Mouse (Mus musculus) G1E (cell line): ENCODE measurements around the gene Rxfp3. TPM values are rescaled to one million over a fixed set of nuclear protein-coding genes. Genes with fewer than 3 reads are reported as not detected.

ENCODE experiments used
- ATAC-seq: 2 replicates; pipeline ENCODE4 v1.8.0; 2016; ENCODE audit warnings: mild to moderate bottlenecking; ENCODE audit not compliant: insufficient number of reproducible peaks, poor library complexity, low FRiP score, severe bottlenecking; ENCODE audit errors: extremely low read depth
- DNase-seq: peaks from one replicate; pipeline ENCODE4 v3.0.0; 2012; ENCODE audit warnings: low spot score
- H3K27me3 ChIP-seq: 2 replicates; pipeline ENCODE4 v1.6.1; 2012; ENCODE audit warnings: mild to moderate bottlenecking, low read length, inconsistent platforms; ENCODE audit not compliant: insufficient read depth
- H3K36me3 ChIP-seq: replicated peaks from 2 replicates; pipeline ENCODE3; 2012; ENCODE audit warnings: mild to moderate bottlenecking, inconsistent platforms
- H3K4me1 ChIP-seq: 2 replicates; pipeline ENCODE4 v1.6.1; 2012; ENCODE audit warnings: low read depth, low read length, inconsistent platforms, mixed read lengths; ENCODE audit not compliant: insufficient read depth
- H3K4me3 ChIP-seq: 2 replicates; pipeline ENCODE4 v1.5.1; 2012; ENCODE audit warnings: low read depth, mild to moderate bottlenecking, inconsistent platforms, low read length, moderate library complexity, mixed read lengths
- H3K9me3 ChIP-seq: replicated peaks from 2 replicates; pipeline ENCODE4 v1.6.1; 2012; ENCODE audit warnings: inconsistent platforms
- CTCF ChIP-seq: IDR thresholded peaks from 2 replicates; pipeline ENCODE4 v1.5.1; 2012; ENCODE audit warnings: low read depth, low read length, inconsistent platforms, mixed read lengths
- GATA1 ChIP-seq: IDR thresholded peaks from 2 replicates; pipeline ENCODE4 v1.6.1; 2012; ENCODE audit warnings: borderline replicate concordance, low read length, inconsistent platforms, mixed read lengths
- GATA2 ChIP-seq: IDR thresholded peaks from 2 replicates; pipeline ENCODE4 v1.6.1; 2012; ENCODE audit warnings: low read depth, low read length, inconsistent platforms, borderline replicate concordance
- POLR2AphosphoS5 ChIP-seq: IDR thresholded peaks from 2 replicates; pipeline ENCODE4 v1.6.1; 2012; ENCODE audit warnings: low read depth, low read length, inconsistent platforms; ENCODE audit not compliant: insufficient replicate concordance
- TAL1 ChIP-seq: conservative IDR thresholded peaks from 2 replicates; pipeline ENCODE4 v1.6.1; 2012; ENCODE audit warnings: low read depth, low read length, inconsistent platforms, mixed read lengths
- polyA plus RNA-seq: library from polyadenylated mRNA; stranded (reverse); fragments of >175 nt; gene quantifications from 2 replicates; pipeline ENCODE4 v1.2.3, GENCODE M21; 2012
- total RNA-seq, 2 experiments: library from RNA; stranded (forward) in 1 of 2; stranded (reverse) in 1 of 2; fragments of 200-1000 nt in 1 of 2; fragments of >200 nt in 1 of 2; fragmentation: Nextera tagmentation in 1 of 2; gene quantifications; 2 replicates each; pipeline ENCODE4 v1.2.3; 2014 to 2017

Gene Rxfp3
- total and polyA plus RNA-seq, 3 experiments = not detected

DNA sequence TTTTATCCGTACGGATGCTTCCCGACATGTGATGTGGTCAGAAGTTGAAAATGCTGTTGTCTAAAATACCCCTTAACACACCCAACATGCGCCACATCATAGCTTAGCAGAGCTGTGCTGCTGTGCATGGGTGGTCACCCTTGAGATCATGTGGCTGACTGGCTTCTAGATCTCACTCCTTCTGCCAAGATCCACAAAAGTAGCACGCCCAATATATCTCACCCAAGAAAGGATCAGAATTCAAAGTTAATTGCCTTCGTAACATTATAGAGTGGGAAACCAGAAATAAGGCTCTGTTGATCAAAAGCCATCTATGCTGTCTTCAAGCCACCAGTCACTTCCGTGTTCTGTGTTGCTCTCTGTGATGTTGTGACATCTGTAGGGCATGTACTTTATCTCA is 30.1 kb upstream of the Rxfp3 start:
- TF ChIP-seq POLR2AphosphoS5 = no peak
- TF ChIP-seq TAL1 = no peak
- TF ChIP-seq GATA1 = no peak
- no peak for TF ChIP-seq GATA2
- no peaks in the 10 kb centered on the region for H3K4me1 ChIP-seq
- peaks cover 2% of the 10 kb centered on the region; the same call in 1 of the 2 replicates for H3K27me3 ChIP-seq
- no peak overlapping the region for H3K4me3 ChIP-seq
- no peaks in the 10 kb centered on the region for H3K9me3 ChIP-seq
- ATAC-seq (no peak), DNase-seq (no peak)
- no peaks in the 10 kb centered on the region for H3K36me3 ChIP-seq

DNA sequence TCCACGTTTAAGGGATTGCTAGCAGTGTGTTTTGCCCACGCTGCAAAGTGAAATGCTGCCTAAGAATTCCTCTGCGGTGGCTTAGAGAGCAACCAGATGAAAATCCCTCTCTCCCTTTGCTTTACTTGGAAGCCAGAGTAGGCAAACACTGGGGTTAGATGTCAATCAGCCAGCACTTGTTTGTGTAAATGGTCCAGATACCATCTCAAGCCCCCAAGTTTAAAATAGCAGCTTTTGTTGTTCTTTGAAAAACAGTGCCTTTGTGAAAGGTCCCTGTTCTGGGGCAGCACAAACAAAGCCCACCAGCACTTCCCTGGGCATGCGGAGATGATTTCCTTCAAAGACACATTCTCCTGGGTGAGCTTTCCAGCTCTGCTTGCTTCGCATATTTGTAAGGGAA is 28.5 kb upstream of the Rxfp3 start:
- no peak for ATAC-seq
- Histone ChIP-seq H3K4me1 (no peaks in the 10 kb centered on the region), H3K27me3 (no peaks in the 10 kb centered on the region), H3K4me3 (no peak overlapping the region), H3K9me3 (no peaks in the 10 kb centered on the region), H3K36me3 (no peaks in the 10 kb centered on the region)
- DNase-seq = no peak
- TF ChIP-seq POLR2AphosphoS5 (no peak), TAL1 (no peak), GATA1 (no peak), GATA2 (no peak), CTCF (no peak)

DNA sequence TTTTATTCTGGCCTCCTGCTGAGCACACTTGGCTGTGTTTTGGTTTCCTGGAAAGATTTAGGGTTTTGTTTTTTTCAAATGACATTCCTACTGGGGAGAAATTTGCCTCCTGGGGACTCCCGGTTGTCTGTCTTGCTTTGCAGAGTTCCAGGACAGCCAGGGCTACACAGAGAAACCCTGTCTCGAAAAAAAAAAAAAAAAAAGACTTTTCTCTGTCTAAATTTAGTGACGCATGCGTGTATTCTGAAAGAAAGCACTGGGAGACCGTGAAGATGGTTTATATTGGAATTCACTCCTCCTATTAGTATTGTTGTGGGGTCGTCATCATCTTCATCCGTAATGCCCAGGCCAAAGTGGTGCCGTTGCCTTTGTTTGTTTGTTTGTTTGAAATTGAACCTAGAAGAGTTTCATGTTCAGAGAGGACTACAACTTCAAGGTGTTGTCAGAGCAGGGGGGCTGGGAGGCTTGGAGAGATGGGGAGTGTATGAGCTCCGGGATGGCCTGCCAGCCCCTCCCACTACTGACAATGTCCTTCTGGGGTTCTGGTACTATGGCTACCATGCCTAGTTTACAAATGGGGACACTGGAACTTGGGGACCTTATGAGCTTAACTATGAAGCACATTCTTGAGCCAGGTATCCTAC is 27.9 kb upstream of the Rxfp3 start:
- no peak overlapping the region for H3K4me3 ChIP-seq
- ATAC-seq (no peak), DNase-seq (no peak)
- TF ChIP-seq CTCF (no peak), POLR2AphosphoS5 (no peak)
- H3K27me3 ChIP-seq = no peaks in the 10 kb centered on the region
- no peaks in the 10 kb centered on the region for H3K36me3 ChIP-seq
- H3K4me1 ChIP-seq = no peaks in the 10 kb centered on the region
- no peaks in the 10 kb centered on the region for H3K9me3 ChIP-seq

DNA sequence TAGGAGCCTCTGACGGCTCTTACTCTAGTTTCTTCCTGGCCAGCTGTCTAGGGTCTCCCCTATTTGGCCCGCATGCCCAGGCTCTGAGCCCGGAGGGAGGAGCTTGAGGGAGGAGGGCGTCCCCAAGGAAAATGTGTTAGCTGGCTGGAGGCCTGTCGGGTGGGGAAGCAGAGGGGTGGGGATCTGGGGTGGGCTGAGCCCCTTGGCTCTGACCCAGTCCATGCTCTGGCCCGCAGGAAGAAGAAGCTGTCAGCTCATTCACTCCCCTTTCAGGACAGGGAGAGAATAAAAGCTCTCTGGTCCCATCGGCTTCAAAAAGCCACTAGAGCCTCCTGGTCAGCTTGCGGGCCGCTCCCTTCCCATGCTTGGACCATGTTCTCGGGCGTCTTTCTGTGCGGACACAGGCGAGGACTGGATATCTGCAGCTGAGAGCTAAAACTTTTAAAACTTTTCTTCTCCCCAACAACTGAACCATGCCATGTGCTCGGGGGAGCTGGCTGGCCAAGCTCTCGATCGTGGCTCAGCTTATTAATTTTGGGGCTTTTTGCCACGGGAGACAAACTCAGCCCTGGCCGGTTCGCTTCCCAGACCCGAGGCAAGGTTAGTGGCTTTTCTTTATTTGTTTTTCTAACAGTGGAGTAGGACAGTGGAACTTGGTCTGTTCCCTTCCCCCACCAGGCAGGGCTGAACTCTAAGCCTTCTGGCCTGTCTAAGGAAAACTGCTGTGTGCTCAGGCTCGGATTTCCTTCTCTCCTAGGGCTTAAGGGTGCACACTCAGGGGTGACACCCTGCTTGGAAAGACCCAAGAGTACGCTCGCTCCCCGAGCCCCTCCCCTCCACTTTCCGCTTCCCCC is 27.0 kb upstream of the Rxfp3 start, which contains the start of gene Adamts12:
Adamts12 (plus strand) TSS at position 233 of the 854 bp plus-strand sequence.
- TF ChIP-seq TAL1 = no peak
- no peak for TF ChIP-seq GATA1
- TF ChIP-seq GATA2 = no peak
- no peak for TF ChIP-seq CTCF
- no peak for TF ChIP-seq POLR2AphosphoS5
- ATAC-seq = no peak
- H3K4me1 ChIP-seq = no peaks in the 10 kb centered on the region
- no peak for DNase-seq
- no peak within 1 kb of the TSS for H3K4me3 ChIP-seq
- H3K9me3 ChIP-seq = no peaks in the 10 kb centered on the region
- H3K27me3 ChIP-seq = no peaks in the 10 kb centered on the region
- no peaks in the 10 kb centered on the region for H3K36me3 ChIP-seq

DNA sequence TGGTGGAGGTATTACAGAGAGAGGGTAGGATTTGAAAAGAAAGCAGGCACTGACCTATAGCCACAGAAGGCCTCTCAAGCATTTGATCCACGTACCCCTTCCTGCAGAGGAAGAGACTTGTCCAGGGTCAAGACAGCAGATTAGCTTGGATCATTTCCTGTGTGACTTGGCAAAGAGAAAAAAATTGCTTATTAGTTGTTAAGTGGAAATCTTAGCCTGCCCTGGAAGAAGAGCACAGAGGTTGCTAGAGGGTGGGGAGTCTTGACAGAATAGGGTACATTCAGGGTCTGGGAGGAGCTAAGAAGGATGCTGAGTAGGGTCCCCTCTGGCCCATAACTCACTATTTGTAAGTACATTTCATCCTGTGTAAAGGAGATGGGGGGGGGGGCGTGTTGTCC is 26.4 kb upstream of the Rxfp3 start:
- Histone ChIP-seq H3K4me3 (no peak overlapping the region), H3K4me1 (no peaks in the 10 kb centered on the region), H3K27me3 (no peaks in the 10 kb centered on the region), H3K9me3 (no peaks in the 10 kb centered on the region), H3K36me3 (no peaks in the 10 kb centered on the region)
- no peak for DNase-seq
- TF ChIP-seq GATA1 (no peak), TAL1 (no peak), GATA2 (no peak), CTCF (no peak), POLR2AphosphoS5 (no peak)
- no peak for ATAC-seq

DNA sequence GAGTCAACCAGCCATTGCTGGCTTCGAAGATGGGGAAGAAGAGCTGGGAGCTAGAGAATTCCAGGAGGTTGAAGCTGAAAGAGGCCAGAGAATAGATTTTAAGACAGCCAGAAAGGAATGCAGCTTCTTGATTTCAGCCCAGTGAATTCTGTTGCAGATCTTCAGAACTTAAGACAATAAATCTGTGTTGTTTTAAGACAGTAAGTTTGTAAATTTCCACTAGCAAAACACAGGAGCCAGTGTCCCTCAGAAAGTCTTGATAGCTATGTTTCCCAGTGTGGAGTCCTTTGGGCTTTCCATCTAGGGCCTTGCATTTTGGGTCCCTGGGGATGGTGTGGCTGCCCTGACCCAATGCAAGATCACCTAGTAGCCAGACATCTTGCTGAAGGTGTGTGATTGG is 25.1 kb upstream of the Rxfp3 start:
- DNase-seq = no peak
- H3K36me3 ChIP-seq = no peaks in the 10 kb centered on the region
- no peak for TF ChIP-seq GATA2
- no peak for TF ChIP-seq POLR2AphosphoS5
- no peak for TF ChIP-seq CTCF
- no peak for TF ChIP-seq GATA1
- no peak for TF ChIP-seq TAL1
- no peaks in the 10 kb centered on the region for H3K4me1 ChIP-seq
- H3K9me3 ChIP-seq = no peaks in the 10 kb centered on the region
- ATAC-seq = no peak
- no peaks in the 10 kb centered on the region for H3K27me3 ChIP-seq
- H3K4me3 ChIP-seq = no peak overlapping the region
